Mouse (Mus musculus): Measurements from ENCODE around the gene Naga. TPM values are rescaled to one million over a fixed set of nuclear protein-coding genes. Genes with fewer than 3 reads are reported as not detected.
A peak's percentile ranks its signal among the peaks of the same experiment; 100 is the strongest.

The Naga gene
- total and polyA plus RNA-seq, 2 experiments = 30.1 to 67.0 TPM

- peaks cover 39% of the 10 kb centered on the region for H3K4me1 ChIP-seq (ENCODE audit: control insufficient read depth, insufficient read depth, low read length)
- no peak for TF ChIP-seq CTCF (IDR thresholded peaks at IDR 0.05; ENCODE audit: low read depth, low read length)
- TF ChIP-seq POLR2A (IDR thresholded peaks at IDR 0.05; ENCODE audit: extremely low read depth, insufficient read depth, low read length) = no peak
- no peaks in the 10 kb centered on the region for H3K27me3 ChIP-seq (ENCODE audit: control insufficient read depth, insufficient read depth, low read length)
- H3K36me3 ChIP-seq (ENCODE audit: control insufficient read depth, insufficient read depth, low read length) = peaks cover 20% of the 10 kb centered on the region
- 51% methylated on average over 4 of the region's 4 CpGs for WGBS
- H3K27ac ChIP-seq (replicated peaks; ENCODE audit: insufficient read depth, low read depth, low read length) = peak overlapping the region; percentile 55
- peak overlapping the region; percentile 56 for H3K4me3 ChIP-seq (ENCODE audit: insufficient read depth, low read depth, low read length)
- H3K79me2 ChIP-seq (ENCODE audit: control insufficient read depth, insufficient read depth, low read length) = peaks cover 12% of the 10 kb centered on the region; the same call in 1 of the 2 replicates
- H3K9ac ChIP-seq (ENCODE audit: low read depth, low read length) = peak overlapping the region; percentile 63
- DNase-seq (ENCODE audit: extremely low read depth, low read depth, low spot score) = no peak
These were observed 8.6 kb upstream of the Naga start for GRCm38 (mm10) chr15:82347303-82347676.

GRCm38 (mm10) chr15:82346580-82347302 lies 8.0 kb upstream of the Naga start:
- WGBS = 14% methylated on average over 14 of the region's 14 CpGs
- peak; percentile 33 for DNase-seq (ENCODE audit: extremely low read depth, low read depth, low spot score)
- peak overlapping the region; percentile 63 for H3K9ac ChIP-seq (ENCODE audit: low read depth, low read length)
- peaks cover 20% of the 10 kb centered on the region for H3K36me3 ChIP-seq (ENCODE audit: control insufficient read depth, insufficient read depth, low read length)
- H3K27ac ChIP-seq (replicated peaks; ENCODE audit: insufficient read depth, low read depth, low read length) = peak overlapping the region; percentile 55
- no peaks in the 10 kb centered on the region for H3K27me3 ChIP-seq (ENCODE audit: control insufficient read depth, insufficient read depth, low read length)
- peaks cover 7% of the 10 kb centered on the region; the same call in 1 of the 2 replicates for H3K79me2 ChIP-seq (ENCODE audit: control insufficient read depth, insufficient read depth, low read length)
- TF ChIP-seq CTCF (IDR thresholded peaks at IDR 0.05; ENCODE audit: low read depth, low read length) = no peak
- no peak for TF ChIP-seq POLR2A (IDR thresholded peaks at IDR 0.05; ENCODE audit: extremely low read depth, insufficient read depth, low read length)
- H3K4me3 ChIP-seq (ENCODE audit: insufficient read depth, low read depth, low read length) = peak overlapping the region; percentile 56
- peaks cover 39% of the 10 kb centered on the region for H3K4me1 ChIP-seq (ENCODE audit: control insufficient read depth, insufficient read depth, low read length)

GRCm38 (mm10) chr15:82345820-82346470 lies 7.2 kb upstream of the Naga start:
- Histone ChIP-seq H3K4me3 (ENCODE audit: insufficient read depth, low read depth, low read length) (peak overlapping the region; percentile 79), H3K79me2 (ENCODE audit: control insufficient read depth, insufficient read depth, low read length) (peaks cover 7% of the 10 kb centered on the region; the same call in 1 of the 2 replicates), H3K27ac (replicated peaks; ENCODE audit: insufficient read depth, low read depth, low read length) (peak overlapping the region; percentile 76), H3K36me3 (ENCODE audit: control insufficient read depth, insufficient read depth, low read length) (peaks cover 20% of the 10 kb centered on the region), H3K9ac (ENCODE audit: low read depth, low read length) (peak overlapping the region; percentile 83), H3K4me1 (ENCODE audit: control insufficient read depth, insufficient read depth, low read length) (peaks cover 33% of the 10 kb centered on the region), H3K27me3 (ENCODE audit: control insufficient read depth, insufficient read depth, low read length) (no peaks in the 10 kb centered on the region)
- TF ChIP-seq POLR2A (IDR thresholded peaks at IDR 0.05; ENCODE audit: extremely low read depth, insufficient read depth, low read length) (peak; percentile 44; the same call in 1 of the 2 replicates), CTCF (IDR thresholded peaks at IDR 0.05; ENCODE audit: low read depth, low read length) (no peak)
- DNase-seq (ENCODE audit: extremely low read depth, low read depth, low spot score) = peak; percentile 97
- WGBS = under 1% methylated on average over 51 of the region's 51 CpGs

GRCm38 (mm10) chr15:82344971-82345370 lies 6.2 kb upstream of the Naga start:
- H3K4me3 ChIP-seq (ENCODE audit: insufficient read depth, low read depth, low read length) = no peak overlapping the region
- no peaks in the 10 kb centered on the region for H3K27me3 ChIP-seq (ENCODE audit: control insufficient read depth, insufficient read depth, low read length)
- peaks cover 24% of the 10 kb centered on the region for H3K4me1 ChIP-seq (ENCODE audit: control insufficient read depth, insufficient read depth, low read length)
- 68% methylated on average over 6 of the region's 6 CpGs for WGBS
- DNase-seq (ENCODE audit: extremely low read depth, low read depth, low spot score) = no peak
- H3K79me2 ChIP-seq (ENCODE audit: control insufficient read depth, insufficient read depth, low read length) = peaks cover 7% of the 10 kb centered on the region; the same call in 1 of the 2 replicates
- H3K36me3 ChIP-seq (ENCODE audit: control insufficient read depth, insufficient read depth, low read length) = peaks cover 14% of the 10 kb centered on the region
- no peak for TF ChIP-seq POLR2A (IDR thresholded peaks at IDR 0.05; ENCODE audit: extremely low read depth, insufficient read depth, low read length)
- TF ChIP-seq CTCF (IDR thresholded peaks at IDR 0.05; ENCODE audit: low read depth, low read length) = no peak
- H3K27ac ChIP-seq (replicated peaks; ENCODE audit: insufficient read depth, low read depth, low read length) = no peak overlapping the region
- no peak overlapping the region for H3K9ac ChIP-seq (ENCODE audit: low read depth, low read length)

DNA sequence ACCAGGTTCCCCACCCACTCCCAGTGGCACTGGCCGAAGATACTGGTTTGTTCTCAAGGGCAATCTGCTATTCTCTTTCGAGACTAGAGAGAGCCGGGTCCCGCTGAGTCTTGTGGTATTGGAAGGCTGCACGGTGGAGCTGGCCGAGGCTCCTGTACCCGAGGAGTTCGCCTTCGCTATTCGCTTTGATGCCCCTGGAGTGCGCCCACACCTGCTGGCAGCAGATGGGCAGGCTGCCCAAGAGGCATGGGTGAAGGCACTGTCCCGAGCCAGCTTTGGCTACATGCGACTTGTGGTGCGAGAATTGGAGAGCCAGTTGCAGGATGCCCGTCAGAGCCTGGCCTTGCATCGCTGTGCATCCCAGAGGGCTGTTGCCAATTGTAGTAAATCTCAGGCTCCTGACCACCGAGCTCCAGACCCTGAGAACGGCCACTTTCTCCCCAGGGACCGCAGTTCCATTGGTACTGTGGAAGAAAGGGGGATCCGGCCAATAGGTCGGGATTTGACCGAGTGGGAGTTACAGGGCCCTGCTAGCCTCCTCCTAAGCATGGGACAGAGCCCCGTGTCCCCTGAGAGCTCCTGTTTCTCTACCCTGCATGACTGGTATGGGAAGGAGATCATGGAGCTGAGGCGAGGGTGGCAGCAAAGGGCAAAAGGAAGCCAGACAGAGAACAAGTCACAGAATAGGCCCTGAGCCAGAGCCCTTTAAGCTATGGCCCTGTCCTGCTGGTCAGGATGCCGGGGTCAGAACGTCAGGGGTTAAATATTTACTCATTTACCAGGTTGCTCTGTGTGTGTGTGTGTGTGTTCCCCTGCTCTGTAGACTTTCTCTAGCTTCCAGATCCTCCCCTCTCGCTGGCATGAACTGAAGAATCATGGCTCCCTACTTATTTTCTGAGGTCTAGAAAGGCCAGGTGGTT lies 4.9 kb upstream of the Naga start:
- 81% methylated on average over 27 of the region's 27 CpGs for WGBS
- Histone ChIP-seq H3K79me2 (ENCODE audit: control insufficient read depth, insufficient read depth, low read length) (peaks cover 6% of the 10 kb centered on the region; the same call in 1 of the 2 replicates), H3K4me1 (ENCODE audit: control insufficient read depth, insufficient read depth, low read length) (peaks cover 18% of the 10 kb centered on the region), H3K4me3 (ENCODE audit: insufficient read depth, low read depth, low read length) (no peak overlapping the region), H3K9ac (ENCODE audit: low read depth, low read length) (no peak overlapping the region), H3K27ac (replicated peaks; ENCODE audit: insufficient read depth, low read depth, low read length) (no peak overlapping the region), H3K36me3 (ENCODE audit: control insufficient read depth, insufficient read depth, low read length) (peaks cover 6% of the 10 kb centered on the region; the same call in 1 of the 2 replicates), H3K27me3 (ENCODE audit: control insufficient read depth, insufficient read depth, low read length) (no peaks in the 10 kb centered on the region)
- no peak for DNase-seq (ENCODE audit: extremely low read depth, low read depth, low spot score)
- no peak for TF ChIP-seq CTCF (IDR thresholded peaks at IDR 0.05; ENCODE audit: low read depth, low read length)
- no peak for TF ChIP-seq POLR2A (IDR thresholded peaks at IDR 0.05; ENCODE audit: extremely low read depth, insufficient read depth, low read length)
